Mouse (Mus musculus): ENCODE results near the gene Mast3.
A peak's percentile ranks its signal among the peaks of the same experiment; 100 is the strongest.

Gene Mast3

GRCm38 (mm10) chr8:70758308-70758615 is 46.6 kb downstream of the Mast3 start:
- peak in 1 of 2 experiments; percentile 5 for DNase-seq

GRCm38 (mm10) chr8:70757523-70758307 is 47.1 kb downstream of the Mast3 start:
- peak; percentile 13 to 22 for DNase-seq

DNA sequence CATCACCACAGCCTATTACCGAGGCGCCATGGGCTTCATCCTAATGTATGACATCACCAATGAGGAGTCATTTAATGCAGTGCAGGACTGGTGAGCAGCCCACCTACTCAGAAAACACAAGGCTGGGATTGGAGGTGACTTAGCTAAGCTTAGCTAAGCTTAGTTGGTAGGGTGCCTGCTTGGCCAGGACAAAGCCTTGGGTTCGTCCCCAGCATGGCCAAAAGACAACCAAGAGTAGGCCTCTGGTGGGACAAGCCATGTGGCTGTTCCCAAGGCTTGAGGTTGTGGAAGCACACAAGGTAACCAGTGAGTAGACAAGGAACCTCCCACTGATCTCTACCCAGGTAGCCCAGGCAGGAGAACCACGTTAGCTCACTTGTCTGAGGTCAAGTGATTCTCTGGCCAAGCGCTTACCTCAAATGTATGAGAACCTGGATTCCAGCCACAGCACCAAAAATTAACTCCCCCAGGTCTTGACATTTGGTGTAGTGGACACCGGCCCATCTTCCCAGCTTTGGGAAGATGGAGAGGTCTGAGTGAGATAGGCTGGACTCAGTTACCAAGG is 48.3 kb downstream of the Mast3 start:
- DNase-seq: peak in 1 of 2 experiments; percentile 1

- DNase-seq: peak; percentile 6 to 12
Measured at GRCm38 (mm10) chr8:70755661-70756475, 49.0 kb downstream of the Mast3 start.

DNA sequence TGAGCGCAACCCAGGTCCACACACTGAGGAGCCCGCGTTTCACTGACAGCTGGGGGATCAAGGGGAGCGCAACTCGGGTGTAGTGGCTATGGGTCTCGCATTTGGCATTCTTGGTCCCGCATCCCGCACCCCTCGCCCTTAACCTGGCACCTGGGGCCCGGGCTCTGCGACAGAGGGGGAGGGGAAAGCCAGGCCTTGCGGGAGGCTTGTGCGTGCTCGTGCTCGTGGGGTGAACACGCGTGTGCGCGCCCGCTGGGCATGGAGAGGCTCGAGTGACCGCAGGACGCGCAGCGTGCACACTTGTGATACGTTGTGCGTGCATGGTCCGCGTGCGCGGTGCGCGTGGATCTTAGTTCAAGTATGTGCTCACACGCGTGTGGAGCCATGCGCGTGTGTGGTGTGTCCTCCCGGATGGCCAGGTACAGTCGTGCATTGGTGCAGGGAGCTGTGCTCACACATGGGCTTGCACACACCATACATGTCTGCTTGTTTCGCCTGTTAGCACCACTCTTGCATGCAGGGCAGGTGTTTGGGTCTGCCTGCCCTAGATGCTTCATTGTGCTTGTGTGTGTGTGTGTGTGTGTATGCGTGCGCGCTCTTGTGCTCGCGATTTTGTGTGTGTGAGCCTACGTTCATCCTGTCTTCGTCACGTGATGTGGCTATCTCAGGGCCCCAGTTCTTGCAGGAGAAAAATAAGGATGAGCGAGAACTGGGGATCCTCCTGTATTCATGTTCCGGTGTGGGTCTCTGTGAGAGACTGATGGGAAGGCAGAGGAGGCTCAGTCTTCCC is 49.8 kb downstream of the Mast3 start:
- DNase-seq: peak in 1 of 2 experiments; percentile 52

GRCm38 (mm10) chr8:70754043-70754870 is 50.6 kb downstream of the Mast3 start, which contains the start of gene Rab3a:
Rab3a (plus strand) TSS chr8:70754679.
- DNase-seq: peak; percentile 93 to 97

GRCm38 (mm10) chr8:70753151-70753550 is 51.7 kb downstream of the Mast3 start:
- DNase-seq: peak; percentile 71 to 73

- peak; percentile 61 to 85 for DNase-seq
Measured at GRCm38 (mm10) chr8:70752000-70752764, 52.7 kb downstream of the Mast3 start.

- DNase-seq: peak; percentile 1 to 2
Measured at GRCm38 (mm10) chr8:70750128-70750680, 54.6 kb downstream of the Mast3 start.

- peak in 1 of 2 experiments; percentile 8 for DNase-seq
Measured at GRCm38 (mm10) chr8:70749097-70749674, 55.7 kb downstream of the Mast3 start.

- DNase-seq: peak in 1 of 2 experiments; percentile 1
Measured at GRCm38 (mm10) chr8:70748246-70749096, 56.4 kb downstream of the Mast3 start.

DNA sequence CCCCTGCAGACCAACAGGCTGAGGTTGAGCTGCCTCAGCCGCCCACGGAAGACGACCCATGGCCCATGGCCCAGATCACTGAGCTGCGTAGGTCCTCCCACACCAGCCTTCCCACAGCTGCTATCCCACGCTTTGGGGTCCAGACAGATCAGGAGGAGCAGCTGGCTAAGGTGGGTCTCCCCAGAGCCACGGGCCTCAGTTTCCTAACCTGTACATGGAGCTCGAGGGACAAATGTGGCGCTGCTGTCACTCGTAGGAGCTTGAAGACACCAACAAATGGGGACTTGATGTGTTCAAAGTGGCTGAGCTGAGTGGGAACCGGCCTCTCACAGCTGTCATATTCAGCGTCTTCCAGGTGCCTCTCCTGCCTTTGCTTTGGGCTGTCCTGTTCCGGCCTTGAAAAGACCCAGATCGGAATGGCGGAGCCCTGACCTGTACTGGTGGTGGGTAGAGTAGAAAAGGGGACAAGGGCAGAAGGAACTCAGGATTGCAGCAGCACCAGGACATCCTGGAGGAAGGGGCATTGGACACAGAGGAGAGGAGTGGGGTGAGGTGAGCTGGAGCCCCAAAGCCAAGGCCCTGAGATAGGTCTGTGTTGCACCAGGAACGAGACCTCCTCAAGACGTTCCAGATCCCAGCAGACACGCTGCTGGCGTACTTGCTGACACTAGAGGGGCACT is 57.5 kb downstream of the Mast3 start:
- peak in 1 of 2 experiments; percentile 3 for DNase-seq

DNA sequence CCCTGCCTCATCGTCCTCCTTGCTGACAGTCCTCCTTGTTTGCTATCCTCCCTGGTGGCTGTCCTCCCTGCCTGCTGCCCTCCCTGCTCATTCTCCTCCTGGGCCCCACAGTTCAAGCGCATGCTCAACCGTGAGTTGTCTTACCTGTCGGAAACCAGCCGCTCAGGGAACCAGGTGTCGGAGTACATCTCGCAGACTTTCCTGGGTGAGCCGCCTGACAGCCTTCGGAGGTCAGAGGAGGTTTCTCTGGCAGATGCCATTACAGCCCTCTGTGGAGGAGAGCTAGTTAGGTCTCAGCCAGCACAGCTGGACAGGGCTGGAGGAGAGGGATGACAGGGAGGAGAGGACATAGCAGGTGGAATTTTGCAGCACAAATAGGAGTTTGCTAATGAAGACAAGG is 58.2 kb downstream of the Mast3 start:
- DNase-seq: peak in 1 of 2 experiments; percentile 2

DNA sequence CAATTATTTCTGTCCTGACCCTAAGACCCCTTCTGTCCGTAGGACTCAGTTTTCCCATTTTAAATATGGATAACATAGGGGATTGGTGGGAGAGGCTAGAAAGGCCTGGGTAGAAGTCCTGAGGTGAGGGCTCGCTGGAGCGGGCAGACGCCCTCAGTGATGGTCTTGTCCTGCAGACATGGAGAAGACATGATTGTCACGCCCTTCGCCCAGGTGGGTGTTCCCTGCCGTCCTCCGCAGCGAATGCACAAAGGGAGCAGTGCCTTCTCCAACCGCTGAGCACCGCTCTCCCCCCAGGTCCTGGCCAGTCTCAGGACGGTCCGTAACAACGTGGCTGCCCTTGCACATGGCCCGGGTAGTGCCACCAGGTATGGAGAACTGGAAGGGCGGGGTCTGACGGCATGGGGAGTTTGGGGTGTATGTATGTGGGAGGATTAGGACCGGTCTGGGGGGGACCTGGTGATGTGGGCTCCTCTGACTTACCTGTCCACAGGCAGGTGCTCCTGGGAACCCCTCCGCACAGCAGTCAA is 59.1 kb downstream of the Mast3 start:
- DNase-seq: peak in 1 of 2 experiments; percentile 4

DNA sequence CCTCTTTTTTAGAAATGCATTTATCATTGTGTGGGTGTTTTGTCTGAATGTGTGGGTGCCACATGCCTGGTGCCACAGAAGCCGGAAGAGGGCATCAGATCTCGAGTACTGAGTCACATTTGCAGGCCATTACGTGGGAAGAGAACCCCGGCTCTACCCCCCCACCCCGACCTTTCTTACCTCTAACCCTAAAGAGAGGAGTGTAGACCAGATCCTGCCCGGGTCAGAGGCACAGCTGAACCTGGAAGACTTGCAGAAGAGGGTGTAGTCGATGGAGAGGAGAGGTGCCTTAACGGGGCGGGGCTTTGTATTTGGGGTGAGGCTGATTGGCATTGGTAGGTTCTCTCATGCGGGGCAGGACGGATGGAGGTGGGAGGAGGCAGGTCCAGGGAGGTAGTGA is 60.0 kb downstream of the Mast3 start:
- DNase-seq: no peak

- peak; percentile 18 to 33 for DNase-seq
Measured at GRCm38 (mm10) chr8:70743656-70744590, 60.9 kb downstream of the Mast3 start.

Data from spleen, adult 18-20 months (tissue).